Mouse (Mus musculus) gastrocnemius, postnatal 25 days (tissue): Measurements from ENCODE around the gene Mef2d. TPM values are rescaled to one million over a fixed set of nuclear protein-coding genes. Genes with fewer than 3 reads are reported as not detected.

Experiments used
- DNase-seq: peaks from one replicate; pipeline ENCODE4 v3.0.0; 2022
- total RNA-seq, 2 experiments: library from RNA; stranded (reverse); gene quantifications; 1 replicate in 1 of 2; 2 replicates in 1 of 2; pipeline ENCODE4 v1.2.3; 2021

Mef2d gene
- total RNA-seq, 2 experiments from 2014 or later: 156 to 164 TPM

DNA sequence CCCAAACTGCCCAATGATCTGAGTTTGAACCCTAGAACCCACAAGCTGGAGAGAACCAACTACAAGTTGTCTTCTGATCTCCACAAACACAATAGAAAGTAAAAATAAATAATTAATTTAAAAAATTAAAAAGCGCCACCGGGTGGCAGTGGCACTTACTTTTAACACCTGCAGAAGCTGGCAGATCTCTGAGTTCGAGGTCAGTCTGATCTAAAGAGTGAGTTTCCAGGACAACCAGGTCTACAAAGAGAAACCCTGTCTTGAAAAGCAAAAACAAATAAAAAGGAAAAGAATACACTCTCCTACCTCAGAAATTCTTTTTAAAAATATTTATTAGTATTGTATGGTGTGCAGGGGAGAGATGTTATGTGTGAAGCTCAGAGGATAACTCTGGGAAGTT, 4.4 kb upstream of the Mef2d start:
- no peak for DNase-seq

DNA sequence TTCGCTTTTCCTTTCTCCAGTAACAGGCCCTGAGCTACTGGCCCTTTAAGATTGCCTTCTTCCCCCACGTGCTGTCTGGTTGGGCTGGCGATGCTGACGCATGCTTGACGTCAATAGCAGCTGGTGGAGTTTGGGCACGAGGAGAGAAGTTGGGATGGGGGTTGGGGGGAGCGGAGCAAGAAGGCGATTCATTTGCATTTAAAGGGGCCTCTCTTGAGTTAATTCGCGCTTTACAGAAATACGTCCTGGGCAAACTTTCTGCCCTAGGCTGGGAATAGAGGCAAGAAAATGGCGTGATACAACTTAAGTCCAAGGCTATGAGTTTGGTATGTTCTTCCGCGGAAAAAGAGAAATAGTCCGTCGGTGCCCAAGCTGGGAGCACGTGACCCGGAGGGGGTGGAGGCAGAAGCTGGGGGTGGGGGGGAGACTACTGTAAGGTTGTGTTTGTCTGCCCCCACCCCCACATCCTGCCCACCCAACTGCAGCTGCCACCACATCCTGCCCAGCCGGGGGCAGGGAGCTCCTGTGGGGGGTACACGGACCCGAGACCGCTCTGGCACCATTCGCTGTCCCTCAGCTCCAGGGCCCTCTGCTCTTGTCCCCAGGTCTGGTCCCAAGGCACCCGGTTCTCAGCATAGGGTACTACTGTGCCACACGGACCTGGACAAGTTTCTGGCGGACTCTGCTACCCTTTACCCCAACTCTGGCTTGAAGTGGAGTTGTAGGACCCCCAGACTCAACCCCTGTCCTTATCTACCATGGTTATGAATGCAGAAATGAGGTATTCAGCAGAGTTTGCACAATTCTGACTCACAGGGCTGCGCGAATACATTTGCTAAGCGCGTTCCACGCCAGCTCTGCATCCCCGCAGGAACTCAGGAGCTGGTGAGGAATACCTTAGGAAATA, 3.6 kb upstream of the Mef2d start:
- peak; percentile 96 for DNase-seq

DNA sequence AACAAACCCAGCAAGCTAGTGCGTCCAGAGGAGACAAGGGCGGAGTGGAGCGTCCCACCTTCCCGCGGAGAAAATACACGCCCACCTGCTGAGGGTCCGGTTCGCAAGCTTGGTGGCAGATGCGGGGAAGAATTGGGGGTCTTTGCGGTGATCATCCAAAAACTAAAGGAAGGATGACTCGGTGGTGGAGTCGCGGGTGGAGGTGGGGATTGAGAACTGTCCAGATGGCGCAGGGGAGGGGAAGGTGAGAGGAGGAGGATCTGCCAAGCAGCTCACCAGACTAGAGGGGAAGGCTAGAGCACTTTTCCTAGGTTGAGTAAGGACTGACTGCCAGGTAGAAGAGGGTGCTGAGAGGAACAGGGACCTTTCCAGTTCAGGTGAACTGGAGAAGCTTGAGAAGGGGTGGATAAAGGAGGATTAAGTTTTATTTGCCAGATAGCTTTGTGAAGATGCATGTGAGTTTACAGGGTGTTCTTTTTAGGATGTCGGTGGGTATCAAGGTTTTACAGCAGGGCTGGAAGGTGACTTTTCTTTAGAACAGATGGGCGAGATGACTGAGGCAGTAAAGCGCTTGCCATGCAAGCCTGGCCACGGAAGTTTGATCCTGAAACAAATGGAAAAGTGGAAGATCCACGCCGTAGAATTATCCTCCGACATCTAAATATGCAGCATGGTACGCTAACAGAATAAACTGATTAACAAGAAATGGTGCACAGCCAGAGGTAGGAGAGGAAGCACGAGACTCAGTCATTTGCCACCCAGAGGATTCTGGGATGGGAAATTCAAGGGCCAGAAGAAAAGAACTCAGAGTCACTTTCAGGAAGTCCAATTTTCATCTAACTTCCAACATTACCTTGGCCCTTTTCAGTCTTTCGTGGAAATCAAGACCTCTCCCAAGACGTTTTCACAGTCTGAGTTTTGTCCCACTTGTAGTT, 2.7 kb upstream of the Mef2d start:
- DNase-seq: no peak

DNA sequence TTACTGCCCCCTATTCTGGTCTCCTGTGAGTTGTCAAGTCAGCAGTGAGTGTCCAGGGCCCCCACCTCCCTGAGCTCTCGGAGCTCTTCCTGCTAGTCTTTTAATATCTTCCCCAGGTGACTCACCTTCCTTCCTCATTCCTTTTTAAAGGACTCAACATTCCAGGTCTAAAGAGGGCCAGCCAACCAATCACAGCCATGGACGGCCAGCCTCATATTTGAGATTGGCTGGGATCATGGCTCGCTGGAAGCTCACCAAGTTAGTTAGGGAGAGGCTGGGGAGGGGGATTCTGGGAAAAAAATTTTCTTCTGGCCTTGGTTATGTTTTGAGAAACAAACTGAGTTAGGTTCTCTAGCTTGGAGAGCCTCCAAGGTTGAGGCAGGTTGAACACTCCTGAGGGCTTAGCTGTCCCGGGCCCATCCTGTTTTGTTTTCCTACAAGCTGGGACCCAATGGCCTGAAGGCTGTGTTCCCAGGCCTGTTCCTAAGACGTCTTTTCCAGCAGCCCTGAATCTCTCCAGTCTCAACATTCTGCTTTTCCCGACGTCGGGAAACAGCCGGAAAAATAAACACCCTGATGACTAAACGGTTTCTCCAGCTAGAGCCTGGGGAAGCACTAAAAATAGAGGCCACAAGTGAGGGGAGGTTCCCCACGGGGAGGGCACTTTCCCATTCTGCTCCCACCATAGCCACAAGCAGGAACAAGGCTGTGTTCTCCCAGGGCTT, 1.8 kb upstream of the Mef2d start:
- DNase-seq: peak; percentile 74

DNA sequence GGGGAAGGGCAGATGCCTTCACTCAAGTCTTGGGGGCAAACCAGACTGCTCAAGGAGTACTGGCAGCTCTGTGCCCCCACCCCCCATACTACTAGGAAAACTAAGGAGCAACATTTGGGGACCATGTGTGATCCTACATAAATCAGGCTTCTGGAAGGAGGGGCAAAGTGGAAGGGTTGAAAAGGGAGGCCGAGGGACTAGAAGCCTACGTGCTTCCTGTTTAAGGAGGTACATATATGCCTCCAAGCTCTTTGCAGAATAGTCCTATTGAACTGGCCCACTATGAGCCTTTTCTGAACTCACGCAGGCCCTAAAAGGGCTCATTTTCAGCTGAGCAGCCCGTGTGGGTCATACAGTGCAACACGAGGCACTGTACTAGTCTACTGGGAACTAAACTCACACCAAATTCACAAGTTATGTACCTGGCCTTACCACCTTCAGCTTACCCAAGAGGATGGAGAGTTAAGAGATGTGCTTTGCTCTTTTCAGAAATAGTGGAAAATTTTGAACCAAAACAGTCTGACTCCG, 1.2 kb upstream of the Mef2d start:
- no peak for DNase-seq

DNA sequence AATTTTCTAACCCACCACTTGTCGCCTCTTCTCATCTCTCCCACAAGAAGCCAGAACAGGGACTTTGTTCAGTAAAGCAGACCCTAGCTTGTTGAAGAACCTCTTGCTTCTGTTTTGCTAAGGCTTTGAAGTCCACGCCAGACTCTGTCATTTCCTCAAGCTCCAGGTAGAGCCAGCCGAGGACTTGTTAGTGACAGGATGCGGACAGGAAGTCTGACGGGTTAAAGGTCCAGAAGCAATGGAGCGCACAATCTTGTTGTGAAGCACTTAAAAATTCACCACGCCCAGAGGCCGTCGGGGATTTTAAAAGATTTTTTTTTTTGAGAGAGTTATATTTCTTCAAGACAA, 759 bp upstream of the Mef2d start:
- peak; percentile 51 for DNase-seq

DNA sequence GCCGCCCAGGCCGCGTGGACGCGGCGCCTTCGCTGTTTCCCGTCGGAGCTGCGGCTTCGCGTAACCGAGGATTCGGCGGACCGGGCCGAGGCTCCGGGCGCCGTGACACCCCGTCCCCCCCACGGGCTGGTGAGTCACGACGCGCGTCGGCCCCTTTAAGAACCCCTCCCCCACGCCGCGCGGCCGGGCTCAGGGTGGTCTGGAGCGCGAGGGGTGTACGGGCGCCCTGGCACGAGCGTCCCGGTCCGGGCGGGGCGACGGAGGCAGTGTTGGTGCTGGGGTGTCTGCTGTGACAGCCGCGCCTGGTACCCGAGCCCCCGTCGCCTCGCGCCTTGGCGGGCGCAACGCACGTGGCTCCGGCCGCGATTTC, 359 bp downstream of the Mef2d start:
- peak; percentile 72 for DNase-seq

DNA sequence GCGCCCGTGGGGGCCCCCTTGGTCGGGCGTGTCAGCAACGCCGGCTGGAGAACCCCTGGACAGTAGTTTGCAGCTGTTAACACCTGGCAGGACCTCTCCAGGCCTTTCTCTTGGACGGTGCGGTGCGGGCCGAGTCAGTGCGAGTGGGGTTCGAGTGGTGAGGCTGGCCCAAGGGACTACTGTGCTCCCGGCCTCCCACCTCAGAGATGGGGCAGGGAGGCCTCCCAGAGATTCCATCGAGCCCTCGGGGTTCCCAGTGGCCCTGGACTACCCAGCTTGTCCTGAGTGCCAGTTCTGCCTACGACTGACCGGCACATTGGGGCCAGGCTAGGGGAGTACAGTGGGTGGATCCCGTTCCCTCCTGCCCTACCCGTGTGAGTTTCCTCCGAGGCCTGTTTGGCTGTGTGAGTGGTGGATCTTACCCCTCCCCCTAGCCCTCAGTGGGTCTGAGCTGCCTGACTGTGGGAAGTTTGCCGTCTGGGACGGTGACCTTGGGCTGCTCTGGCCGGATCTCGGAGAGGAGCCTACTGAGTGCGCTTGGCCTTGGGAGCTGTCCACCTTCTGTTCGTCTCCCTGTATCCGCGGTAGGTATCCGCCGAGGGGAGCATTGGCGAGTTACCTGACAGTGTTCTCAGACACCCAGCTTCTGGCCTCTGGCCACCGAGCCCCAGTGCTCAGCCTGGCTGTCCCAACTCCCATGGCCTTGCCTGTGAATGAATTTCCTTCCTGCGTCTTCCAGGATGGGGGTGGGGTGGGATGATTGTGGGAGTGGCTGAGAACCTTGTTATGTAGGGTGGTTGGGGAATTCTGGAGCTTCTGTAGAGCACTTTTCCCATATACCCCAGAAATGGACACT, 972 bp downstream of the Mef2d start:
- DNase-seq: peak; percentile 79

DNA sequence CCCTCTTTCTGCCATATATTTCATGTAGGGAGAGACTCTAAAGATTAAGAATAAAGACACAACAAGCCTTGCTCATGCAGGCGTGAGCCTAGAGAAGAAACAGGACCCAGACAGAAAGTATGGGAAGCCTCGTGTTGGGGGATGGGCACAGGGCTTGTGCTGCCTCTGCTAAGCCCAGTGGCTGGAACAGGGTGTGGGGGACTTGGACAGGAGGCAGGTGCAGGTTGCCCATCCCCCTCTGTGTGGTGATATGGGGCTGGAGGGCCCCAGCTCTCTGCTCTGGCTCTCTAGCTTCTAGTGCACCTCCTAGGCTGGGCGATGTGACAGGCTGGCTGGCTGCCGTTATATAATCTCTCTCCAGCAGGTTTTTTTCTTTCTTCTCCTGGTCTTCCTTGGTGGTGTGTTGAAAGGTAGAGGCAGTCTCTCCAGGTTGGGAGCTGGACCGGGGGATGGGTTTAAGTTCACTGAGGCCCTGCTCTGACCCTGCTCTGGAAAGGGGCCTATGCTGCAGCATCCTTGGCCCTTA, 1.9 kb downstream of the Mef2d start:
- peak; percentile 86 for DNase-seq

DNA sequence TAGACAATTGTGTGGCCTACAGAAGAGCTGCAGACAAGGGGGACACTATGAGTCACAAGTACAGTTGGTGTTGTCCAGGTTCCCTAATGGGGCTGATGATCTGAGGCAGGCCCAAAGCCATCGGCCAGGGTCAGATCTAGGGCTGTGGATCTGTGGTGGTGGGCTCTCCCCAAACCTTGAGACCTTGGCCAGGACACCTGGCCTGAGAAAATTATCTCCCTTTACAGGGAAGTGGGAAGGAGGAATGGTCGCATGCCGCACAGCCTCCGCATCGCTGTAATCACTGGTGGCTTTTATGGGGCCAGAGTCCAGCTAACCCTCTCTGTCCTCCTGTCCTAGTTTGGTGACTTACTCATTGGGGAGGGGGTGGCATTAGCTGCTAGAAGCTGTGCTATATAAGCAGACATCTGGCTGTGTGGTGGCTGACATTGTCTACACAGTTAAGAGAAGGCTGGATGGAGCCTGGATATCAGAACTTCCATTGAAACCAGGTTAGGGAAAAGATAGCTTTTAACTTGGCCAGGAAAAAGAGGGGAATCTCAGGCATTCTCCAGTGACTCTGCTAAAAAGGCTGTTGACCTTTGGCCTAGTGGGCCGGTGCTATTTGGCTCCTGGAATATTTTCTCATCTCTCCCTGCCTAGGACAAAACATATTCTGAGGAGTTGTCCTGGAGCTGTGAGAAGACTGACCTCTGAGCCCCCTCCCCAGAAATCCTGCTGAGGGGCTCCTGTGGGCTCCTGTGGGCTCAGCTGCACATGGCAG, 2.7 kb downstream of the Mef2d start:
- no peak for DNase-seq

DNA sequence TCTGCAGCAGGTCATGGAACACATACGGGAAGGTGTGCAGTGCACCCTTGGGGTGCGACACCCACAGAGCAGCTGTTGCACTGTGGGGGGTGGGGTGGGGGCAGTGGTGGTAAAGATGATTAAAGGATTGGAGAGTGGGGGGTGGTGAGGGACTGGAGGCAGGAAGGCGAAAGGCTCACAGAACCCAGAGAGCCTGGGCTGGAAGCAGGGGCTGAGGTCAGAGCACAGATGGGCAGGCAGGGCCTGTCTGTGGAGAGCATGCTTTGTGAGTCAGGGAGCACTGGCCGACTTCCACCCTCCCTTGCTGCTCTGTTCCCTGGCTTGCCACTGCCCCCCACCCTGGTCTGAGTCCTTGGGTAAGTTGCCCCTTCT, 3.2 kb downstream of the Mef2d start:
- DNase-seq: peak; percentile 65

DNA sequence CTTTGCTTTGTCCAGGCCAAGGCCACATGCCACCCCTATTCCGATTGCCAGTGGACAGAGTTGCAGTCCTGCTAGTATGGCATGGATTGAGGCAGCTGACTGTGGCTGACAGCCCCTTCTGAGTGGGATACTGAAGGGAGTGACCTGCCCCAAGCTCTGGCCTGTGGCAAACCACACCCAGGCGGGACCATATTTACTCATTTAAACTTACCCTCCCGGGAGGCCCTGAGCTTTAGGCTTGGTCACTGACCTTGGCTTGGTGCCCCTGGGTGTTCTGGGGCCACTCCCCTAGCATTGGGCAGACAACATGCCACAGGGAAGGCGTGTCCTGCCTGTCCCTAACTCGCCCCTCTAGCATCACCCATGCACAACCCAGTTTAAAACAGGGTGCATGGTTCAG, 3.8 kb downstream of the Mef2d start:
- DNase-seq: peak; percentile 61

DNA sequence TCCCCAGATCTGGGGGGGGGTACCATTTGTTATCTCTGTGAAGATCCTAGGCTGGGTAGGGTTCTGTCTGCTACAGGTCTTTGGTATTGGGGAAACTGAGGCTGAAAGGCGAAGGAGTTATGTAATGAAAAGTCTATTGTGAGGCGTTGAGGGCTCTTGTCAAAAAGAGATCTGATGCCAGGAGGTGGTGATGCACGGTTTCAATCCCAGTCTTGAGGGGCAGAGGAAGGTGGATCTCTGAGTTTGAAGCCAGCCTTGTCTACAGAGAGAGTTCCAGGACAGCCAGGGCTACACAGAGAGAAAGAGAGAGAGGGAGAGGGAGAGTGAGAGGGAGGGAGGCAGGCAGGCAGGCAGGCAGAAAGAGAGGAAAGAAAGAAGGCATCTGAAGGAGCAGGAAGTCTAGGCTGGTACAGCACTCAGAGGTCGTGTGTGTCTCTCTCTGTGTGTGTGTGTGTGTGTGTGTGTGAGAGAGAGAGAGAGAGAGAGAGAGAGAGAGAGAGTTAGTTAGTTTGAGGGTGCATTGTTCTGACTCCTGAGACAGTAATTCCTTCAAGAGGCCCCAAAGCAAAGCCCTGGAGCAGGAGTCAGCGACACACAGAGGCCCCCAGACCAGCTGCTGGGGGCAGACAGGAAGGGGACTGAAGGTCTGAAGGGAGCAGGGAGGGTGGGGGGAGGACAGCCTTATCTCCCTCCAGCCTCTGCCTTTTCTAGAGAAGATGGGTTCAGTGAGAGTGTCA, 4.4 kb downstream of the Mef2d start:
- DNase-seq: no peak

DNA sequence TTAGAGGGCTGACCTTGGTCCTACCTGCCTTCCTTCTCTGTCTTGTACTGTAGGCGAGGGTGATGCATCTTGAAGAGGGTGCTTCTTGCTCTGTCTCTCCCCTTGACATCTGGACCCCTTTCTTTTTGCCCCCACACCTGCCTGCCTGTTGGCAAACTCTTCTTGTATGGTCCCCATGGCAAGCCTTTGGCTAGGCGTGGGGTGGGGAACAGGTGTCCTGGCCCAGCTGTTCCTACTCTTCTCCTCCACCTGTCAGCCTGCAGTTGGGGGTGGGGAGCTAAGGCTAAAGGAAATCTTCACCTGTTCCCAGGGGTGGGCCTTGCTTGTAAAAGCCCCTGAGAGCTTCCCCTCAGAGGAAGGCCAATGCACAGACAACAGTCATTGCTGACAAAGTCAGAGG, 5.3 kb downstream of the Mef2d start:
- no peak for DNase-seq

DNA sequence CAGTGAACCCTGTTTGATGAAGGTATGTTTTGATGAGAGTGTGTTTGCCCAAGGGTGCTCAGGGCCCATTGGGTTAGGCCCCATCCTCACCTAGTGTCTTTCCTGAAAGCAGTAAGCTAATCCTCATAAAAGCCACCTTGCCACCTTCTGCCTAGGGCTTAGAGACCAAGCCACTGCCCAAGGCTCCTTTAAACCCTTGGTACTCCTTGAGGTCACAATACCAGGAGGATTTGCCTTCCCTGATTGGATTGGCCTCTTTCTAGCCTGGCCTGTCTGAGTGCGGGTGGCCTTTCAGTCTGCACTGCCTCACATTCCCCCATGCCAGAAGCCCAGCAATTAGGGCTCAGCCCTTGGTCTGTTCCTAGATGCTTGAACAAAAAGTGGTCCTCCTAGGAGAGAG, 5.7 kb downstream of the Mef2d start:
- no peak for DNase-seq

DNA sequence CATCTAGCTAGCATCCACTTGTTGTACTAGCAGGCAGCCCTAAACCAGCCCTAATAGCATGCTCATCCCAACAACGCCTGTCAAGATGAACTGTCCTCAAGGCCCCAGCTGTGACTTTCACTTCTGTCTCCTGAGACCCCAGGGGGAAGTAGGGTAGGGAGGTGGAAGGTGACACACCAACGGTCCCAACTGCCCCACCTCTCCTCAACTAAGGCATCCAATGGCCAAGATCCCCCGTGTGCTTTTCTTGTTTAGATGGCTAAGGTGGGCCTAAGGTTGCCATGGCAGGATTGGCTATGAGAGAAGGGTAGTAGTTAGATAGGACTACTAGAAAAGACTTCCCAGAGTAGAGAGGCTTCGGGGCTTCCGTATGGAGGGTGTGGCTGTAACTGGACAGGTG, 6.2 kb downstream of the Mef2d start:
- DNase-seq: no peak

DNA sequence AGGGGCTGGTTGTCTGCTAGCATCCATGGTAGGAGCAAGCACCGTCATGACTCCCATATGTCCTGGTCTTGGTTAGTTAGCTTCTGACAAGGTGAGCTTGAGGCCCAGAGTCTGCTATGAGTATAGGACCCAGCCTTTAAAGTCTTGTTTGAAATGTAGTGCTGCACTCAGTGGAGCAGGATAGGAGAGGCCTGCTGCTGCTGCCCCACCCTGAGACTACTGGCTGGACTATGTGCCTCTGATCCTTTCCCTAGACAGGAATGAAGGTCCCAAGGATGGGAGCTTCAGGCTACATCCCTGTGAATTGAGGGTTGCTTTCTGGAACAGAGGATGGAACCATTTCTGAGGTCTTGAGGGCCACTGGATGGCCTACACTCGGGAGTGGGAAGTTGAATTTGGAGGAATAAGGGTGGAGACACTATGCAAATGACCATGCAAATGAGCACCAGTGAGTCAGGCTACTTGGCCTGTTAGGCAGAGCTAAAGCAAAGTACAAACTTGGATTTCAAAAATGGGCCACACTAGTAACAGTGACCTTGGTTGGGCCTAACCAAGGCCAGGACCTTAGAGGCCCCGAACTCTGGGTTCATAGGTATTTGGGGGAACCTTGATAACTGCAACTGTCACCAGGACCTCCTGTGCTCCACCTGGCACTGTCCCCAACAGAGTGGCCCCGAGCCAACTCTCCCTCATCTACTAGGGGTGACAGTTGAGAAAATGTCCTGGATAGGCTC, 6.8 kb downstream of the Mef2d start:
- no peak for DNase-seq

DNA sequence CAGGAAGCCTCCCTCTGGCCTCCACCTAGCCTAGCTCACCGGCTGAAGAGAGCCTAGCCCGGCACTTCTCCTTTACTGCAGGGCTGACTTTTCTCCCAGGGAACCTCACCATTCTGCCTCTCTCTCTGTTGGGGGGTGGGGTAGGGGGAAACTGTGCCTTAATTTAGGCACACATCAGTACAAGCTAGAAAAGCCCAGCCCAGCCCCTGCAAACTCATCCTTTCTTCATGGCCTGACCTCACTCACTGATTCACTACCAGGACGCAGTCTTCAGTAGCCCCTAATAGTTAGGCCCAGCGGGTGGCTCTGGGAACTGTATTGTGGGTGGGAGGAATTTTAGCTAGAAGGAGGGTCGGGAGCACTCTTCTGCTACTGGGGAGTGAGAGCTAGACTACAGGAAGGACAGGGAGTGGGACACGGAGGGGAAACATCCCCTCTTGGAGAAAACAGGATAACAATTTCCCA, 7.4 kb downstream of the Mef2d start:
- DNase-seq: no peak
